Mouse (Mus musculus): ENCODE data around the gene Cic.
"Not testable (repeated sequence)": the region's sequence is repeated elsewhere in the genome, so short reads cannot be mapped to it uniquely, and the experiment has no call there.

Gene Cic

GRCm38 (mm10) chr7:25305956-25306613, 38.6 kb downstream of the Cic start, which contains the start of gene Tmem145:
Gene Tmem145 (plus strand): TSS chr7:25306106.
- DNase-seq (ENCODE audit: low read depth): peak; percentile 86

- no peak for DNase-seq (ENCODE audit: low read depth)
These were observed 39.1 kb downstream of the Cic start for GRCm38 (mm10) chr7:25306614-25306996.

GRCm38 (mm10) chr7:25308702-25309318, 41.3 kb downstream of the Cic start:
- DNase-seq (ENCODE audit: low read depth): peak; percentile 41

GRCm38 (mm10) chr7:25309425-25309824, 41.9 kb downstream of the Cic start:
- DNase-seq (ENCODE audit: low read depth): no peak

GRCm38 (mm10) chr7:25311193-25311592, 43.7 kb downstream of the Cic start:
- DNase-seq (ENCODE audit: low read depth): no peak

- DNase-seq (ENCODE audit: low read depth): no peak
These were observed 45.8 kb downstream of the Cic start for GRCm38 (mm10) chr7:25313325-25313724.

- DNase-seq (ENCODE audit: low read depth): no peak
These were observed 47.3 kb downstream of the Cic start for GRCm38 (mm10) chr7:25314606-25315305.

- peak; percentile 51 for DNase-seq (ENCODE audit: low read depth)
These were observed 48.0 kb downstream of the Cic start for GRCm38 (mm10) chr7:25315306-25316041.

- DNase-seq (ENCODE audit: low read depth): peak; percentile 98
These were observed 49.3 kb downstream of the Cic start, which contains the start of gene Megf8 for GRCm38 (mm10) chr7:25316532-25317445. Gene Megf8 (plus strand): TSS chr7:25317164.

- DNase-seq (ENCODE audit: low read depth): peak; percentile 57
These were observed 50.0 kb downstream of the Cic start for GRCm38 (mm10) chr7:25317446-25317999.

GRCm38 (mm10) chr7:25322058-25322484, 54.6 kb downstream of the Cic start:
- DNase-seq (ENCODE audit: low read depth): peak; percentile 91

- peak; percentile 60 for DNase-seq (ENCODE audit: low read depth)
These were observed 55.7 kb downstream of the Cic start for GRCm38 (mm10) chr7:25323219-25323618.

GRCm38 (mm10) chr7:25325431-25325830, 57.9 kb downstream of the Cic start:
- DNase-seq (ENCODE audit: low read depth): not testable (repeated sequence)

- peak; percentile 55 for DNase-seq (ENCODE audit: low read depth)
These were observed 58.7 kb downstream of the Cic start for GRCm38 (mm10) chr7:25326233-25326632.

GRCm38 (mm10) chr7:25333596-25334307, 66.2 kb downstream of the Cic start:
- DNase-seq (ENCODE audit: low read depth): peak; percentile 91

GRCm38 (mm10) chr7:25334472-25334871, 67.0 kb downstream of the Cic start:
- DNase-seq (ENCODE audit: low read depth): no peak

GRCm38 (mm10) chr7:25339329-25339728, 71.8 kb downstream of the Cic start:
- no peak for DNase-seq (ENCODE audit: low read depth)

GRCm38 (mm10) chr7:25341000-25341784, 73.7 kb downstream of the Cic start:
- DNase-seq (ENCODE audit: low read depth): no peak

Data from NIH3T3 (cell line).